Mouse (Mus musculus) lung, adult 2 months (tissue): Measurements from ENCODE around the gene Skil. TPM values are rescaled to one million over a fixed set of nuclear protein-coding genes. Genes with fewer than 3 reads are reported as not detected.

Experiments used
- DNase-seq: peaks from one replicate; pipeline ENCODE4 v3.0.0; 2022
- H3K4me1 ChIP-seq: fragments of 200-500 bp; 2 replicates; pipeline ENCODE4 v1.6.1; 2011; ENCODE audit warnings: low read length; ENCODE audit not compliant: control insufficient read depth, insufficient read depth
- H3K4me3 ChIP-seq: fragments of 200-500 bp; replicated peaks from 2 replicates; pipeline ENCODE3; 2011; ENCODE audit warnings: low read depth, mild to moderate bottlenecking, control low read depth, low read length; ENCODE audit errors: extremely low read depth
- CTCF ChIP-seq: fragments of 200-500 bp; IDR thresholded peaks from 2 replicates; pipeline ENCODE4 v1.5.1; 2011; ENCODE audit warnings: mild to moderate bottlenecking, low read length, control low read depth; ENCODE audit not compliant: insufficient read depth
- POLR2A ChIP-seq: fragments of 200-500 bp; IDR thresholded peaks from 2 replicates; pipeline ENCODE4 v1.6.1; 2011; ENCODE audit warnings: low read depth, mild to moderate bottlenecking, control low read depth, low read length, borderline replicate concordance; ENCODE audit errors: extremely low read depth
- WGBS: fragments of 180-500 bp; shearing (Covaris S2); methylation state at CpG from one replicate; pipeline ENCODE4 v1.1.7; 2018; 5-methylcytosine and 5-hydroxymethylcytosine counted together
- polyA plus RNA-seq: library from polyadenylated mRNA; depleted of rRNA; stranded (reverse); fragments of >200 nt; gene quantifications from 2 replicates; pipeline ENCODE4 v1.2.3, GENCODE M21; 2012; rRNA removed

Skil gene
- polyA plus RNA-seq, 1 experiment = 11.1 TPM

DNA sequence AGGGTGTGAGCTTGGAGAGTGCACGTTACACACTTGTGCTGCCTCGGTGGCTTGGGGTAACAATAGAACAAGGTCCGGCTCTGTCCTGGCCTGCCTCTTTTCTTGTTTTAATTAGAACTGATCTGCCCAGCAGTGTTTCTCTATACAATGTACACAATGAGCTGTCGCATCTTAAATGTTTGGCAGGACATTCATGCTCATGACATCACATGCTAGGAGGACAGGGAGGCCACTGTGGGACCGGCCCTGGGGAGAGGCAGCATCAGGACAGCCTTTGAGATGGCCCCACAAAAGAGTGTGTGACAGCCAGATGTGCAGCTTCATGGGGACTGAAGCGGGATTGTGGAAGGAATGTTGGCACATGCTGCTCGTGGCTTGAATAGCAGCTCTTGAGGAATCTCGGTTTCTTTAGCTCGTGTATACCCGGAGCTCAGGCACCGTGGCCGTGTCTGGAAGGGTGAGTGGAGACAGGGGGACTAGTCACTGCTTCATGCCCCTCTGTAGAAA lies 71.6 kb downstream of the Skil start:
- no peak overlapping the region for H3K4me3 ChIP-seq
- no peak for DNase-seq
- WGBS = 57% methylated on average over 12 of the region's 12 CpGs
- TF ChIP-seq CTCF (no peak), POLR2A (no peak)
- H3K4me1 ChIP-seq = no peaks in the 10 kb centered on the region

Other genes starting within 250 kb of the Skil start
- gene Gpr160, start 239.1 kb upstream of the Skil start, polyA plus RNA-seq = 5.0 and 5.5 TPM in 2 replicates
- 33.7 and 34.0 TPM in 2 replicates for gene Phc3, start 125.6 kb upstream of the Skil start, polyA plus RNA-seq
- 29.0 and 42.9 TPM in 2 replicates for gene Prkci, start 99.3 kb upstream of the Skil start, polyA plus RNA-seq
- 0.80 and 1.3 TPM in 2 replicates for gene Cldn11, start 54.9 kb downstream of the Skil start, polyA plus RNA-seq
- gene Slc7a14, start 215.3 kb downstream of the Skil start, polyA plus RNA-seq = 0.05 TPM in 2 replicates